Mouse (Mus musculus): ENCODE data around the gene Rps6ka2. TPM values are rescaled to one million over a fixed set of nuclear protein-coding genes. Genes with fewer than 3 reads are reported as not detected.
A peak's percentile ranks its signal among the peaks of the same experiment; 100 is the strongest.
"Not testable (repeated sequence)": the region's sequence is repeated elsewhere in the genome, so short reads cannot be mapped to it uniquely, and the experiment has no call there.

Rps6ka2 gene
- polyA plus RNA-seq (2015; fragmentation: Nextera tagmentation; extraction: Ambion mirVana), result 20.8 and 21.6 TPM in 2 replicates

DNA sequence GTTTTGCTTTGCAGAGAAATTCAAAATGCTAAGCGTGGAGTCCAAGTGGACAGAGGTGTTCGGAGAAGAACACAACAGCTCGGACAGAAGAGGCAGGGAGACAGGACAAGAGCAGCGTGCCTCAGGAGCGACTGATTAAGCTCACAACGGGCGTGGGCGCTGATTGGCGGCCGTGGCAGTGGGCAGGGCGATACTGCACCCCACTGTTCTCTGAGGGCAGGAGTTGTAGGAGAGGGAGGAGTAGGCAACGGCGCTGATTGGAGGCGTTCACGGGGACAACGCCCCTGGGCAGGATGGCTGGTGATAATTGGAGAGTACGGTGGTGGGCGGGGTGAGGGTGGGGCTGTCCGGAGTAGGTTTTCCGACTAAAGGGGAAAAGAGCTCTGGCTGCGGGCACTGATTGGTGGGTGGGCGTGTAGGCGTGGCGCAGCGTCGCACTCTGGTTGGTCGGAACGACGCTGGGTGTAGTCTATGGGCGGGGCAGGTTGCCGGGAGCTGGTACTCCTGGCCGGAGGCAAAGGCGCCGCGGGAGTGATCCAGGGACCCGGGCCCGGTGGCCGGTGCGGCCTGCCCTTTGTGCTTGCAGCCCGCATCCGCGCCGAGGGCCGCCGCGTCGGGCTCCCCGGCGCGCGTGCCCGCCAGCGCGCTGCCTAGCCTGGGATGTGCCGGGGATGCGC lies at the start of gene Rps6ka2:
Gene Rps6ka2, plus strand, starts transcription at position 489 of the 677 bp plus-strand sequence.
- Histone ChIP-seq H3K27me3 (no peaks in the 10 kb centered on the region), H3K4me3 (replicated peaks) (peak within 1 kb of the TSS; percentile 83), H3K27ac (peak within 1 kb of the TSS; percentile 94), H3K9me3 (no peaks in the 10 kb centered on the region), H3K4me1 (replicated peaks) (peaks cover 45% of the 10 kb centered on the region), H3K9ac (replicated peaks) (peak within 1 kb of the TSS; percentile 79), H3K36me3 (no peaks in the 10 kb centered on the region), H3K4me2 (replicated peaks) (peak within 1 kb of the TSS; percentile 88)
- ATAC-seq, result peak; percentile 99
- 2% methylated on average over 51 of the region's 56 CpGs for WGBS

DNA sequence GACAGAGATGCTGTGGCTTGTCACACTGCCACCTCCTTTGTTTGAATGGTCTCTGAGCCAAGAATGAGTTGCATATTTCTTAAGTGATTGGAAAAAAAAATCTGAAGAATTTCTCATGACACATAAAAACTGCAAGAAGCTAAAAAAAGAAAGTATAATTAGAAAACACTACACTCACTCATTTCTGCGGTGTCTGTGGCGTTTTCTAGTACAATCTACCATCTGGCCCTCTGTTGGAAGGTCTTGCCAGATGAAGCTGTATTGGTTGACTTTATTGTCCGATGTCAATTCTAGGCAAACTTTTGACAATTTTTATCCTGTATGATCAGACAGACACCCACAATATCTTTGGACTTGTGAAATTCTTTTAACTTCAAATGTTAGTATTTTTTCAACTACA lies 49.1 kb upstream of the Rps6ka2 start:
- H3K4me2 ChIP-seq (replicated peaks); H3K4me1 ChIP-seq (replicated peaks); H3K9ac ChIP-seq (replicated peaks); H3K36me3 ChIP-seq; H3K27me3 ChIP-seq; H3K27ac ChIP-seq; ATAC-seq; H3K4me3 ChIP-seq (replicated peaks); H3K9me3 ChIP-seq: not testable (repeated sequence)
- WGBS, result 95% methylated on average over 3 of the region's 3 CpGs

DNA sequence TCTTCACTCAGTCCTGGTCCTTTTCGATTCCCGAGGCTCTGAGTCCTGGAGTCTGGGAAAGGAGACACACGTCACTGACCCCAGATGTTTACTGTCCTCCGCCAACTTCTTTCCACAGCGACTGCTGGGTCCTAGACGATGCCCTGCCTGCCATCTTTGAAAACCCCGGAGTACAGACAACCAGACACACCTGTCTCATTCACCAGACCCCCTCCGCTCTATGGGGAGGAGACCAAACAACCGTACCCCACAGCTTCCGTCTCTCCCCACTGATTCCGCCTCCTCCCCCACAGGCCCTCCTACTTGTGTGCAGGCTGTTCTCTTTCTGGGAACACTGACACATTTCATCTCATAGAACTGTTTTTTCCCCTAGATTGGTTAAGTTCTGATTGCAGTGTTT lies 47.4 kb upstream of the Rps6ka2 start:
- not testable (repeated sequence) for H3K4me2 ChIP-seq (replicated peaks); H3K4me1 ChIP-seq (replicated peaks); H3K9me3 ChIP-seq; H3K9ac ChIP-seq (replicated peaks); ATAC-seq; H3K27me3 ChIP-seq; H3K27ac ChIP-seq; H3K4me3 ChIP-seq (replicated peaks); H3K36me3 ChIP-seq
- 85% methylated on average over 11 of the region's 11 CpGs for WGBS

DNA sequence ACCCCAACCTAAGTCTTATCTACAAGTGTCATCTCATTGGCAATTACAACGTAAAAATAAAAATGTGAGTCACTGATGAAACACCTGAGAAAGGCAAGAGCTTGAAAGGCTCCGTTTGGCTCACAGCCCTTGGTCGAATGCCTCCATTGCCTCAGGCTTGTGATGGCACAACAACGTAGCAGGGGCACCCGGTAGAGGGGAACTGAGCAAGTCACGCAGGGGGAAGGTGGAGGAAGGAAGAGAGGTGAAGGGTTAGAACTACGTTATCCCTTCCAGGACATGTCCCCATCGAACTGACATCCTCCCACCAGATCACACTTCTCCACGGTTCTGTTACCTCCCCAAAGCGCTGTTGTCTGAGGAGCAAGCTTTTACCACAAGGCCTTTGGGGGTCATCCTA lies 43.4 kb upstream of the Rps6ka2 start:
- H3K27me3 ChIP-seq; H3K4me2 ChIP-seq (replicated peaks); ATAC-seq; H3K27ac ChIP-seq; H3K9me3 ChIP-seq; H3K4me1 ChIP-seq (replicated peaks); H3K9ac ChIP-seq (replicated peaks); H3K36me3 ChIP-seq; H3K4me3 ChIP-seq (replicated peaks): not testable (repeated sequence)
- WGBS, result 86% methylated on average over 9 of the region's 10 CpGs

DNA sequence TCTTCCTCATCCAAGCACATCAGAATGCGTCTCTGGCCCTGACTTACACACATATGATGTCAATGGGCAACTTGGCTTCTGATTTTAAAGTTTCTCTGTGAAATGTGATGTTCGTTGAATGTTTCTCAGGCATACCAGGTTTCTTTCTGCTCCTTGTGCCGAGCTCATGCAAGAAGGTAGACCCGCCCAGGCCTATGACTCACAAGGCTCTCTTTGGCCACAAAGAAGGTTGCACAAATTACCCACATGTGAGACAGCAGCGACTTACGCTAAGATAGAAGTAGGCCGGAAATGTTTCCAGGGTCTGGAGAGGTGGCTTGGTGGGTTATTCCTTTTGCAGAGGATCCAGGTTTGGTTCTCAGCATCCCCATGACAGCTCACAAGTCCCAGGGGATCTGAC lies 35.9 kb upstream of the Rps6ka2 start:
- H3K27ac ChIP-seq; H3K9ac ChIP-seq (replicated peaks); H3K4me1 ChIP-seq (replicated peaks); H3K4me3 ChIP-seq (replicated peaks); H3K9me3 ChIP-seq; H3K36me3 ChIP-seq; H3K27me3 ChIP-seq; ATAC-seq; H3K4me2 ChIP-seq (replicated peaks): not testable (repeated sequence)
- WGBS, result no CpG with 5 or more reads among the region's 7 CpGs

DNA sequence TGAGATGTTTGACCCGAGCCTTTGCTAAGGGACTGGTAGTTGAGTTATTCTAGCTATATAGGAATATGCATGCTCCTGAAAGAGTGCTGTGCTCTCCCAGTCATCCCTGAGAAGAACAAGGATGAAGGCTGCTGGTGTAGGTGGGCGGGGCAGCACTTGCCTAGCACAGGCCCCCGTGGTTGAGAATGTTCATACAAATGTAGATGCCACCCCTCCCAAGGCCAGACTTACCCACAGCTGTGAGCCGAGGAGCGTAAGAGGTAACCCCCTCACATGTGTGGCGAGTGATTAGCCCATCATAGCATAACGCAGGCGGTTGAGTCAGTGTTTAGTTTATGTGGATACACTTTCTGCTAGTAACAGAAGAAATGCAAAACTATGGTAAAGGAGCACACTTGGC lies 34.6 kb upstream of the Rps6ka2 start:
- not testable (repeated sequence) for H3K4me3 ChIP-seq (replicated peaks); H3K9ac ChIP-seq (replicated peaks); H3K27me3 ChIP-seq; ATAC-seq; H3K9me3 ChIP-seq; H3K36me3 ChIP-seq; H3K4me1 ChIP-seq (replicated peaks); H3K4me2 ChIP-seq (replicated peaks); H3K27ac ChIP-seq
- WGBS, result 92% methylated on average over 7 of the region's 8 CpGs

DNA sequence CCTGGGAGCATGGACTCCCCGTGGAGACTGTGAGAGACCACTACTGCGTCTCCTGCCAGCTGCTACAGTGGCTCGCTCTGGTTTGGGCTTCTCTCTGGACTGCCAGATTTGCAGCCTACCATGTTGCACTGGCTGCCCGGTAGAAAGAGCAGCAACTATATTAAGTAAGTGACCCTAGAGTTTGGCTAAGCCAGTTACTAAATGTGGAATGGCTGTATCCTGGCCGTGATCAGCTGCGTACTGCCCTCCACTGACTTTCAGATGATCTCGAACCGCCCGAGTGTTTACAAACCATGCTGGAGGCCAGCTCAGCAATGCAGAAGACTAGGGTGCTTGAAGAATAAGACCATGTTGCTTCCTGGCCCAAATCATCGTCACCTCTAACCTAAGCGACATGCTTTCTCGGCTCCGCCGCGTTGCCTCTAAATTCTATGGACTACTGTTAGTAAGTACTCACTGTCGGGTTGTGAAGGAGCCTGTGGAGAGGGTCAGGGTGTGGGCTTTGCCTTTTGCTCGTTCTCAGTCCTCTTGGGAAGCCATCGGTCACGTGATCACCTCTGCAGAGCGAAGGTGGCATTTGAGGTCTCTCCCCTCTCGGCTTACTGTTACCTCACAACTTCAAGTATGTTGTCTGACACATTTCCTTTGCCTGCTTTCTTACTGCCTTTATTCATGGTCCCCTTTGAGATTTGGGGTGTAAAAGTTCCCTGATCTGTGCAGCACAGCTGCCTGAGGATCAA lies 31.6 kb upstream of the Rps6ka2 start:
- H3K9ac ChIP-seq (replicated peaks), result no peak overlapping the region
- no peak for ATAC-seq
- no peaks in the 10 kb centered on the region for H3K4me1 ChIP-seq (replicated peaks)
- no peak overlapping the region for H3K4me3 ChIP-seq (replicated peaks)
- no peaks in the 10 kb centered on the region for H3K27me3 ChIP-seq
- H3K36me3 ChIP-seq, result no peaks in the 10 kb centered on the region
- no peak overlapping the region for H3K4me2 ChIP-seq (replicated peaks)
- H3K9me3 ChIP-seq, result no peaks in the 10 kb centered on the region
- 87% methylated on average over 21 of the region's 21 CpGs for WGBS
- no peak overlapping the region for H3K27ac ChIP-seq

DNA sequence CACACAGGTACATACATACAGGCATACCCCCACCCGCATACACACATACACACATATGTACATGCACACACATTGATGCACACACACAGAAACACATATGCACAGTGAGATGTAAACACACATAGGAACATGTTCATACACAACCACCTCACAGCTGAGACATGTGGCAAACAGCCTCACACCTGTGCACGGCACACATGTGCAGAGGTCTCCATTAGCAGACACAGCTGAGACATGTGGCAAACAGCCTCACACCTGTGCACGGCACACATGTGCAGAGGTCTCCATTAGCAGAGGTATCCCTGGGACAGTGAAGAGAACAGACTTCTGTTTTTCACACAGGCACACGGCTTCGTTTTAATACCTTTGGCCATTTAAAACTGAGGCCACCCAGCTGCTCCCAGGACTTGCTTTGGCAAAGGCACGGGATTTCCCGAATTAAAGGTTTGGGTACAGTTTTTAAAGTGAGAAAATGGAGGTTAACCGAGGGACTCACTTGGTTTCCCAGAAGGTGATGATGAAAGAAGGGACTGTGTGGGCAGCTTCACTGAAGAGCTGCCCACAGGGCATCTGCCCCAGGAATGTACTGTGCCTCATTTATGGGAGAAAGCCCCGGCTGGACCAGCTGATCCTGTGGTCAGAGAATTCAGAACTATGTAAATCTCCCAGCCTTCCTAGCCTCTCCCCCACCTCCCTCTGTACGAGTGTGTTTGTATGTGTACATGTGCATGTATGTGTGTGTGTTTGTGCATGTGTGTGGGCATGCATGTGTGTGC lies 29.3 kb upstream of the Rps6ka2 start:
- Histone ChIP-seq H3K36me3 (no peaks in the 10 kb centered on the region), H3K4me2 (replicated peaks) (no peak overlapping the region), H3K4me1 (replicated peaks) (peaks cover 8% of the 10 kb centered on the region), H3K4me3 (replicated peaks) (no peak overlapping the region), H3K27ac (no peak overlapping the region), H3K9me3 (no peaks in the 10 kb centered on the region), H3K27me3 (no peaks in the 10 kb centered on the region), H3K9ac (replicated peaks) (no peak overlapping the region)
- 85% methylated on average over 10 of the region's 10 CpGs for WGBS
- ATAC-seq, result no peak

DNA sequence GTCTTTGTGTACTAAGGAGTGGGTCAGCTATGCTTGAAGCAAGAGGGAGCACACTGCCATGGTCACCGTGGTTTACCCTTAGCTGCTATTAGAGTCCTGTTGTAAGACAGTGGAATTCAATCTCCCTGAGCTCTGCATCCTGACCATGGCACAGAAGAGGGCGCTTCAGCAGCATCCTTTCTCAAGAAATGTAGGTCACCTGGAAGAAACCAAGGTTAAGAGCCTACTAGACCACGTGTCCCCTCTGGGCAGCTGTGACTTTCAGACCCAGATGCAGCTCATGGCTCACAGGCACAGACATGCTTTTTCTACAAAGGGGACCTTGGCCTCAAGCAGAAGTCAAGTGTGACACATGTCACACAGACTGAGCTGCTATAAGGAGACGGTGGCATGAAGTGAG lies 27.5 kb upstream of the Rps6ka2 start:
- 60% methylated on average over 4 of the region's 4 CpGs for WGBS
- H3K36me3 ChIP-seq, result no peaks in the 10 kb centered on the region
- H3K27ac ChIP-seq, result no peak overlapping the region
- H3K4me1 ChIP-seq (replicated peaks), result peaks cover 9% of the 10 kb centered on the region
- H3K9me3 ChIP-seq, result no peaks in the 10 kb centered on the region
- no peaks in the 10 kb centered on the region for H3K27me3 ChIP-seq
- no peak overlapping the region for H3K9ac ChIP-seq (replicated peaks)
- no peak for ATAC-seq
- H3K4me3 ChIP-seq (replicated peaks), result no peak overlapping the region
- no peak overlapping the region for H3K4me2 ChIP-seq (replicated peaks)

DNA sequence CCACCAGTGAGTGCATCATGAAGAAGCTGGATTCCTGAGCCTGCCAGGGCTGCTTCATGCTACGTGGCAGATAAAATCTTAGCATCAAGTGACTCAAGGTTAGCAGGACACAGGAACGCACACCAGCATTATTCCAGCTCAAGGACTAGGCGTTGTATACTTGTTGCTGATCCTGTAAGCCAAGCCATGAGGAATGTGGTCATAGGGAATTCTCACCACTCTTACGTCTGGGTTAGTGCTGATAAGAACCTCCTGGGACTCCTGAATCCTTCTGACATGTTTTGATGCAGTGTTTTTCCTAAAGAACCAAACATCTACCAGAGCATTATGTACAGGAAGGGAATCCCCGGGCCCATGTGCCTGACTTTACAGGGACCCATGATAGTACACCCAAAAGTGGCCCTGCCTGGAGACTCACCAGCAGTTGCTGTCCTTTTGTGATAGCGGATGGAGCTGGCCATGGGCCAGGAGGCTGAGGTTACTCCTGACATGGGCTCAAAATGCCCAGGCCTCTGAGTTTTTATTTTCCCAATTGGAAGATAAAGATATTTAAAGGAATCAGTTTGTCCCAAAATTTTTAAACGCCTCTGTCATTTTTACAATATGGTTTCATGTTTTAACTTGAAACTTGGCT lies 25.9 kb upstream of the Rps6ka2 start:
- 77% methylated on average over 7 of the region's 7 CpGs for WGBS
- Histone ChIP-seq H3K27ac (no peak overlapping the region), H3K4me2 (replicated peaks) (no peak overlapping the region), H3K4me3 (replicated peaks) (no peak overlapping the region), H3K9me3 (no peaks in the 10 kb centered on the region), H3K27me3 (no peaks in the 10 kb centered on the region), H3K4me1 (replicated peaks) (peaks cover 14% of the 10 kb centered on the region), H3K9ac (replicated peaks) (no peak overlapping the region), H3K36me3 (no peaks in the 10 kb centered on the region)
- ATAC-seq, result 0 out of 2 replicates have a peak, but pooled peaks have one; percentile 48

DNA sequence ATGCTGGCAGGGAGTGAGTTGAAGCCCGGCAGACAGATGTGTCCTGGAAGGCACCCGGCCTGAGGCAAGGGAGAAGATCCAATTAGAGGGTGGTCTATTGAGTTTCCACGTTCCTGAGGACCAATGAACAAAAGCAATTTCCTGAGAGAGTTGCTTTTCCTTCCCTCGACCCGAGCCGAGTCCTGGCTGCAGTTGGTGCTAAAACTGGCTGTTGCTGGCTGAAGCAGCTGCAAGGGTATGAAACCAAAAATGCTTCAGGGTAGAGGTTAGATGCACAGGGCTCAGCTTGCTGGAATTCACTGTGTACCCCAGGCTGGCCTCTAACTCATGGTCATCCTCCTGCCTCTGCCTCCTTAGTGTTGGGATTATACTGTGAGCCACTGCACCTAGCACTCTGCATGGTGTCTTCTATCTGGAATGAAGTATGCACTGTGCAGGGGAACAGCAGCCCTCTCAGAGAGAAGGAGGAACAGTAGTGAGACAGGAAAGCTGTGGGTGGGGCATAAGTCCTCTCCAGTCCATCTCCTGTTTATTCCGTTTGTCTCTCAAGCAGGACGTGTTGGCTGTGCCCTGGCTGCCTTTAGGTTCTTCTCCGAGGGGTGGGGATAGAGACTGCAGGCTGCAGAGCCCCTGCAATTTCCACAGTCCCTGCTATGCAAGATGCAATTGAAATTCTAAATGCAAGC lies 24.4 kb upstream of the Rps6ka2 start:
- no peak overlapping the region for H3K27ac ChIP-seq
- H3K4me1 ChIP-seq (replicated peaks), result peaks cover 15% of the 10 kb centered on the region
- H3K9me3 ChIP-seq, result no peaks in the 10 kb centered on the region
- H3K36me3 ChIP-seq, result no peaks in the 10 kb centered on the region
- H3K4me2 ChIP-seq (replicated peaks), result no peak overlapping the region
- no peak for ATAC-seq
- 58% methylated on average over 9 of the region's 9 CpGs for WGBS
- no peaks in the 10 kb centered on the region for H3K27me3 ChIP-seq
- no peak overlapping the region for H3K9ac ChIP-seq (replicated peaks)
- no peak overlapping the region for H3K4me3 ChIP-seq (replicated peaks)
